Mouse (Mus musculus): ENCODE results near the gene Ppp2r5e.

Gene Ppp2r5e

DNA sequence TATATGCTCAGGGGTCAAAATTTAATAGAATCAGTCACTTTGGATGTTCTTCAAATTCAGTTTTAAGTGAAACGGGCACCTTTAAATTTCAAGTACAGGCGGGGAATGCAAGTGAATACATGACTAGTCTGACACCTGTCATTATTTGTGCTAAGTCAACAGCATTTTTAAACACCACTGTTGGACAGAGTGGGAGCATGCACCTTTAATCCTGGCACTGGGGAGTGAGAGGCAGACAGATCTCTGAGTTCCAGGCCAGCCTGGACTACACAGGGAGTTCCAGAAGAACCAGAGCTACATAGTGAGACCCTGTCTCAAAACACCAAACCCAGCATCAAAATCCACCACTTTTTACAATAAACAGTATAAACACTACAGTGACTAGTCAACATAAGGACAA, 108.5 kb downstream of the Ppp2r5e start:
- DNase-seq (ENCODE audit: low spot score in 2 of 2): no peak

DNA sequence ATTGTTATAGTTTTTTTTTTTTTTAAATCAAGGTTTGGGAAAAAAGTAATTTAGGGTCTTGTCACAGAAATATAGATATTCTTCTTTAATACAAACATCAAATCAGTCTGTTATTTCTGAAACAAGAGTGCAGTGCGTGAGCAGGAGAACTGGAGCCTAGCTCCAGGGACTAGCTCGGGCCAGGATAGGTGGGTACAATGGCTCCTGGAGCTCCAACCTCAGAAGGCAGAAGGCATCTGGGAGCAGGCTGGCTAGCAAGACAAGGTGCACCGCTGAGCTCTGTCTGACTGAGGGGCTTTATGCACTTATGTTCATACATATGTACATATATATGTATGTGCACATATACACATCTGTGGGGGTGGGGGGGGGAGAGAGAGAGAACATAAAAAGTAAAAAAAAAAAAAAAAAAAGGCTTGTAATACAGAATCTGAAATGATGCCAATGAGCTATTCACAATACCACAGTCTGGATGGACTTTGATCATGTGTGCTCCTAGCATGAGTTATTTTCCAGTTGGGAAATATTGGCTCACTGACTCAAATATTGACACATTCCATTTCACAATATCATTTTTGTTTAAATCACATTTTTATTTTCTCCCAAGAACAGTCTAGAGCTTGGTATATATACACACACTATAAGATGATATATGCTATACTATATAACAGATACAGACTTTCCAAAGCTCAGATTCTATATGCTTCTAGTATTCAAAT, 109.3 kb downstream of the Ppp2r5e start:
- DNase-seq (ENCODE audit: low spot score in 2 of 2): no peak

DNA sequence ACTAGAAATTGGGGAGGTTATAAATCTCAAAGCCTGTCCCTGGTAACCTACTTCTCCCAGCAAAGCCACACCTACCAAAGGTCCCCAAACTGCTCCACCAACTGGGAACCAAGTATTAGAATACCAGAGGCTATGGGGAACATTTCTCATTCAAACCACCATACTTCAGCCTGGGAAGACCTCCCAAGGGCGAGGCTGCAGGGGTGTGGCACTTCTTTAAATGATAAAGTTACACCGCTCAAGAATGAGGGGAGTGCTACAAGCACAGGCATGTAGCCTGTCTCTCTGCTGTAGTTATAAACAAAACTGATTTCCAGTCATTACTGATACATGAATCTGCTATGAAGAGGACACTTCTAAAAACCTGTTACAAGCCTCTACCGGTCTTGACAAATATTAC, 113.3 kb downstream of the Ppp2r5e start:
- DNase-seq (ENCODE audit: low spot score in 2 of 2): no peak

- no peak for DNase-seq (ENCODE audit: low spot score in 2 of 2)
Measured at GRCm38 (mm10) chr12:75482015-75482414, 114.0 kb downstream of the Ppp2r5e start.

DNA sequence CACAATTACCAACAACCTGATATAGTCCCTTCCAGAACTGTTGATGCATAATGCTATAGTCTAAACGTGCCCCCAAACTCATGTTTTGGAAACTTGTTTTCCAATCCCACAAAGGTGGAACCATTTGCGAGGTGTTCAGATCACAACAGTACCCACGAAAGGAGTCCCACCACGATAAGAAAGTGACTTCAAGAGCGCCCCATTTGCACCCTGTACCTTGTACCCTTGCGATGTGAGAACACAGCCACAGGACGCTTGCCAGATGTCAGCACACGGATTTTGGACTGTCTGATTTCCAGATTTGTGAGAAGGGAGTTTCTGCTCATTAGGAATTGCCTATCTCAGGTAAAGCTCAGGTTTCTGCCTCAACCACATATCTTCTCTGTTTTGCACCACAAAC, 116.0 kb downstream of the Ppp2r5e start:
- DNase-seq (ENCODE audit: low spot score in 2 of 2): no peak

- DNase-seq (ENCODE audit: low spot score in 2 of 2): no peak
Measured at GRCm38 (mm10) chr12:75479375-75479898, 116.6 kb downstream of the Ppp2r5e start.

DNA sequence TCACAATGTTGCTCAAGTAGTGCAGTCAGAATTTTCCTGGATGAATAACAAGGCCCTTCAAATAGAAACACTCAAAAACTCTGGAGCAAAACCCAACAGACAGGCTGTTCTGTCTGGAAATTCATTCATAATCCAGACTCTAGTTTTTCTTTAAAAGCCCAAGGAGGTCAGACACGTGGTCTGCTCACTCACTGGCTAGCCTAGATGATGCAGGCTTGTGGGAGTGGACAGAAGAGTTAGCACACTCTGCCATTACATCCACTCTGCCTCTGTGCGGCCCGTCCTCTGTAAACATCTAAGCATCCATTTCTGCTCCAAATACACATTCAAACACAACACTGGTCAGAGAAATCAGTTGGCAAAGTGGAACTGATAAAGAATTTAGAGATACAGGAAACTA, 117.4 kb downstream of the Ppp2r5e start:
- no peak for DNase-seq (ENCODE audit: low spot score in 2 of 2)

DNA sequence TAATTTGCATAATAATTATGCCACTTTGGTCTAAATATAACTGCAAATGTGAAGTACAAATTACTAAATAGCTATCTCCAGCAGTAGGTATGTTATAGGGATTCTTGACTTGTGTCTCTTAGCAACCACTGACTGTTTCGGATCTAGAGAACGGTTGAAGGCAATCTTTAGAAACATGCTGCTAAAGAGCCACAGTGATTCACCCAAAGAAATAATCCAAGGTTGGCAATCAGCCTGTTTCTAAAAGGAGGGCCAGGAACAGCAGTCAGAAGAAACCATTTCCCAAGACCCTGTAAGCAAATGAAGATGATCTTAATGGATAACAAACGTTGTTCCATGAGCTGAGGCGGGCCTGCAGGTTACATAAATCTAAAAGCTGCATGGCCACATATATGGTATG, 117.9 kb downstream of the Ppp2r5e start:
- no peak for DNase-seq (ENCODE audit: low spot score in 2 of 2)

DNA sequence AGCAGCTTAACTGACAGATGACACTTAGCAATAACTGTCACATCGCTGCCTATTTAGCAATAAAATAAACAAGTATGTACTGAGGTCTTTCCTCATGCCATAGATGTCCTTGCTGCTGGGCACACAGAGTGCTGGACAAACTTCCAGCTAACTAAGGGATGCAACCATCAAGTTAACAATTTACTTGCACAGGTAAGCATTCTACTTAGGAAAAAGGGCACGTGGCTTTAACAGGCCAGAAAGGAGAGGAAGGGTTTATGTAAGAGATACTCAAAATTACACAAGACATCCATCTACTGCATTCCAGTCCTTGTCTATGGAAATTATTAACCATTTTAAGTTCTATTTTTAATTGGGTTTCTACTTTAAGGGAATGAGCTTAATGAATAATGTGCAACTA, 123.0 kb downstream of the Ppp2r5e start:
- no peak for DNase-seq (ENCODE audit: low spot score in 2 of 2)

- DNase-seq (ENCODE audit: low spot score in 2 of 2): no peak
Measured at GRCm38 (mm10) chr12:75472107-75472506, 123.9 kb downstream of the Ppp2r5e start.

- no peak for DNase-seq (ENCODE audit: low spot score in 2 of 2)
Measured at GRCm38 (mm10) chr12:75467814-75468213, 128.2 kb downstream of the Ppp2r5e start.

DNA sequence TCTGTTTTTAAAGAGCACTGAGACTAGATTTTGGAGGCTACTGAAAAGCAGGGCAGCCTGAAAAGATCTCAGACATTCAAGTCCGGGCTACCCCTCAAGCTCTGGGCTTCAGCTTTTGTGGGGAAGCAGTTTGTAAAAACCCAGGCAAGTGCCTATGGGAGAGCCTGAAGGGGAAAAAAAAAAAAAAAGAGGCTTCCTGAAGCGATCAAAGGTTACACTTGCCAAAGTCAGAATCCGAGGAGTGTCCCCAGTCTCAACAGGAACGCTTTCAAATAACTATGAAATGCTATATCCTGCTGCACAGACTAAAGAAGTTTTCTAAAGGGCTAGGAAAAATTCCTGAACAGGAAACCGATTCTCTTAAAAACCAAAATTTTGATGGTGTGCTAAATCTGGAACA, 128.9 kb downstream of the Ppp2r5e start:
- no peak for DNase-seq (ENCODE audit: low spot score in 2 of 2)

DNA sequence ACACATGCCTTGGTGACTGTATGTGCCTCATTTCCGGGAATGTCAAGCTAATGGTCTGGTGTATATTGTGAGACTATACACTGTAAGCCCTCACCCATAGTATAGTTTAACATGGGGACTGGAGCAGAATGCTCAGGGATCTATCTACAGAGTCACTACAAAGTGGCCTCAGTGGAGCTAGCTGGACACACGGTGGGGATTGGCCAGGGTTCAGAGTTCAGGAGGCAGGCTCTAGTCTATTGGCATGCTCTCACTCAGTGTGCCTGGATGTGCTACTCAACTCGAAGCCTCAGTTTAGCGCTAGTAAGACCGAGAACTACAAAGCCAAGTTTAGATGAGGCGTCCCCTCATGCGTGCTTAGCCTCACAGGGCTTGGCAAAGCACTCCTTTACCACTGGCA, 129.8 kb downstream of the Ppp2r5e start:
- DNase-seq (ENCODE audit: low spot score in 2 of 2): no peak

GRCm38 (mm10) chr12:75464016-75464769, 131.9 kb downstream of the Ppp2r5e start:
- no peak for DNase-seq (ENCODE audit: low spot score in 2 of 2)

GRCm38 (mm10) chr12:75460561-75460960, 135.5 kb downstream of the Ppp2r5e start:
- DNase-seq (ENCODE audit: low spot score in 2 of 2): no peak

DNA sequence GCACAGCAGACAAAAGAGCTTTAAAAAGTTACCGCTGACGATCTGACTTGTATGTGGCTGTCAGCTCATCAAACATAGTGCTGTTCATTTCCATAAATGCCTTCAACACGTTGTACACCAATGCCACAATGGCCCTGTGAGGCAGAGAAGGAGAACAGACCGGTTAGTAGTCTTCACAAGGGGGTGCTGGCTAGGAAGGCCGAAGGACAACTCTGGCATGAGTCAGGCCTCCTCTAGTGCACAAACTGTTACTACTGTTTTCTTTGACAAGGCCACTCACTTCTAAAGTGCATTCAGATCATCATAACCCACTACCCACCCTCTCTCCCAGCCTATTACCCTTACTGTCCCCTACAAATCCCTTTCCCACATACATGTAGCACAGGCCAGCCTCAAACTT, 136.4 kb downstream of the Ppp2r5e start:
- no peak for DNase-seq (ENCODE audit: low spot score in 2 of 2)

DNA sequence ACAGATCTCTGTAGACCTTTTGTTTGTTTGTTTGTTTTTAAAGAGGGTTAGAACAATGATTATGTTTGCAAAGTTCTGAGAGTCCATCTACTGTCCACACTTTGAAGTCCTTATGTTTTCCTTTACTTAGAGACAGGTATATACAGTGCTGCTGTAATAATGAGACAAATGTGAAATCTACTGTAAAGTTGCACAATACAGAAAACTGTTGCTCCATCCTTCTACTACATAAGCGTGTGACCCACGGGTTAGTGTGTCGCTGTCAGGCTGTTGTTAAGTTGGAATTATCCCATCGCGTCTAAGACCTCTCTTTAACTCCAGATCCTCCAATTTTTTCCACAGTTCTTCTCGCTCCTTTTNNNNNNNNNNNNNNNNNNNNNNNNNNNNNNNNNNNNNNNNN, 142.6 kb downstream of the Ppp2r5e start:
- no peak for DNase-seq (ENCODE audit: low spot score in 2 of 2)

DNA sequence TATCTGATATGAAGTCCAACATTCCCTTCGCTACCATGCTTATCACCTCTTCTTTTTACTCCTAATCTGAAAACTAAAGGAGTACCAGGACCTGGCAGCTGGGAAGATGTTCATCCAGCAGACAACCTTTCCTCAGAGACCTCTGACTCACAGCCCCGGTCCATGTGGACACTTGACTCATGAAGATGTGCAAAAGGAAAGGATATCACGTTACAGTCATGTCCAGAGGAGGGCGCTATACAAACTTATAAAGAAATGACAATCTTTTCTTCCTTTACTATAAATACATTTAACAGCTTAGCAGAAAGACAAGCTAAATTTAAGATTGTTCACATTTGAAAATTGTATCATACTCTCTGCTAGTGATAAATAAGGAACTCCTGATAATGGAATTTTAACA, 143.0 kb downstream of the Ppp2r5e start:
- DNase-seq (ENCODE audit: low spot score in 2 of 2): no peak

DNA sequence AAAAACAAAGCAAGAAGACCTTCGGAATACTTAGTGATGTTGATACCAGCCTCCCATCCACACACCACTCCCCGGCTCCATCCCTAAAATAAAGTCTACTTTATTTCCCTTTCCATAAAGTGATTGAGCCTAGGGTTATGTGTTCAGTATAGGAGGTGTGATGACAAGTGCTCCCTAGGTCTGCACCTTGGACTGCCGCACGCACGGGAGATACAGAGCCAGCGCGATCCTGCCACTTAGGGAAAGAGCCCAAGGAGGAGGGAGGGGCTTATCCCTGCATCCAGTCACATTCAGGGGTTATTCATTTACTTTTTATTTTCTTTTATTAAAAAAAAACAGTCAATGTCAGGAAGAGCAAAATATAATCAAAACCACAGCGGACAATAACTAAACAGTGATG, 145.5 kb downstream of the Ppp2r5e start:
- no peak for DNase-seq (ENCODE audit: low spot score in 2 of 2)

DNA sequence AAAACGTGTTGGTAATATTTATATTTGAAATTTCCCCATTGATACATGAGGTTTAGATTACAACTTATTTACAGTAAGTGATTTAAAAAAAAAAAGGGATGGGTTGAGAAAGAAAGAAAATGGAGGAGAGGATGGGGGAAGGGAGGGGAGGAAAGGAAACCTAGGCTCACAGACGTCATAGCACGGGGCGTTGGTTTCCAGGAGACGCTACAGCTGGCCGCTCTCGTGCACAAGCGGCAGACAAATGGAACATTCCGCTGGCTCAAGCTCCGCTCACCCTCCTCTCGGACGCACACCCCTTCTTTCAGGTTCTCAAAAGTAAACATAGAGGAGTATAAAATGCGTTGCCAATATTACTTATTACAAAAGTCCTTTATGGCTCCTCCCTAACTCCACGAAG, 146.0 kb downstream of the Ppp2r5e start:
- no peak for DNase-seq (ENCODE audit: low spot score in 2 of 2)

GRCm38 (mm10) chr12:75449475-75449966, 146.5 kb downstream of the Ppp2r5e start:
- no peak for DNase-seq (ENCODE audit: low spot score in 2 of 2)

DNA sequence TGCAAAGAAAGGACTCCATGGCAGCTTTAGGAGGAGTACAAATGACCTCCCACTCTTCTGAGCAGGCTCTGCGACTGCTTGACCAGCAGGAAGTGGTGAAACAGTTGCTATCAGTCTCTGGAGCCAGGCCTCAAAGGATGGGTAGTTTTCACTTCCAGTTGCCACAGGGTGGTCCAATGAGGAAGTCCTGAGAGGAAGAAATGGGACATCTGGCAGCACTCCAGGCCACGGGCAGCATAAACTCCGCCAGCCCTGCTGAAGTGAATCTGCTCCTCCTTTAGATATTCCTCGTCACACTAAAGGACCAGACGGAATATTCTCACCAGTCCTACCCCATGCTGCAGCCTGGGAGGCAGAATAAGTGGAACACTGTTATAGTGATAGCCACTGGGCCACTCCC, 147.1 kb downstream of the Ppp2r5e start:
- DNase-seq (ENCODE audit: low spot score in 2 of 2): no peak

GRCm38 (mm10) chr12:75446245-75446644, 149.8 kb downstream of the Ppp2r5e start:
- DNase-seq (ENCODE audit: low spot score in 2 of 2): no peak

Data from urinary bladder, postnatal 4 days (tissue).